Mouse (Mus musculus): ENCODE measurements around the gene Kcnj14.

DNA sequence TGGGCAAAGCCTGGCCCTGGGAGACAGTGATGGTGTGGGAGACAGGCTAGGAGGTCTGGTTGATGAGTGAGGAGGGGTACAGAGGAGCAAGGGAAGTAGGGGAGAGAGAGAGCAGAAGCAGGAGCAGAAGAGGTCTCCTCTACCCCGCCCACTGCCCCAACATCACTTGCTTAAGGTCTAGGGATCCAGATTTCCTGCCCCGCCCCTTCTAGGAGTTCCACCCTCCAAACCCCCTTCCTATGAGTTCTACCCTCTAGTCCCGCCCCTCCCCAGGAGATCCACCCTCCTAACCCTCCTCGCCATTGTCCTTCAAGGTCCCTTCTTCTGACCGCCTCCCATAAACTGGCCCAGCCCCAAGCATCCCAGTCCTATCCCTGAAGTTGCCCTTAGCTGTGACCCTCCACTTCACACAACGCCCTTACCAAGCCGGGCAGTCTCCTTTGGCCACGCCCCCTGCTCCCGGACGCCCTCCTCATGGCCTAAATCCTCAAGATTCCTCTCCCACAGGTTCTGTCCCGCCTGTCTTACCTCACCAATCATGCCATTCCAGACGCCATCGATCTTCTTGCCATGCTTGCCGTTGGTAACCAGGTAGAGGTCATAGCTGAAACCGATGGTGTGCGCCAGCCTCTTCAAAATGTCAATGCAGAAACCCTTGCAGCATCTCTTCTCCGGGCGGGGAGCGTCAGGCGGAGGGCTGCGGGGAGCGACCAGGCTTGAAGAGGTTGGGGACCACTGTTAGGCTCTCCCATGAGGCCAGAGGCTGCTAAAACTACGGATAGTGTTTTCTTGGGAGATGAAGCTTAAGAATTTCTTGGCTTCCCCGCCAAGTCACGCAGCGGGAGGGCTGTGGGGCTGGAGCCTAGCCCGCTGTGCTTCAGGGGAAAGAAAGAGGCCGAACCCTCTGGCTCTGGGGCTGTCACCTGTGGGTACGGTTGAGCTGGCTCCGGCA is 32.6 kb upstream of the Kcnj14 start:
- TF ChIP-seq POLR2A (IDR thresholded peaks at IDR 0.05; ENCODE audit: insufficient read depth, low read depth, low read length) (no peak), CTCF (IDR thresholded peaks at IDR 0.05; ENCODE audit: insufficient read depth, low read depth, low read length) (no peak)
